18 mouse cellular contexts compared by ENCODE assay signal in the genomic region with DNA sequence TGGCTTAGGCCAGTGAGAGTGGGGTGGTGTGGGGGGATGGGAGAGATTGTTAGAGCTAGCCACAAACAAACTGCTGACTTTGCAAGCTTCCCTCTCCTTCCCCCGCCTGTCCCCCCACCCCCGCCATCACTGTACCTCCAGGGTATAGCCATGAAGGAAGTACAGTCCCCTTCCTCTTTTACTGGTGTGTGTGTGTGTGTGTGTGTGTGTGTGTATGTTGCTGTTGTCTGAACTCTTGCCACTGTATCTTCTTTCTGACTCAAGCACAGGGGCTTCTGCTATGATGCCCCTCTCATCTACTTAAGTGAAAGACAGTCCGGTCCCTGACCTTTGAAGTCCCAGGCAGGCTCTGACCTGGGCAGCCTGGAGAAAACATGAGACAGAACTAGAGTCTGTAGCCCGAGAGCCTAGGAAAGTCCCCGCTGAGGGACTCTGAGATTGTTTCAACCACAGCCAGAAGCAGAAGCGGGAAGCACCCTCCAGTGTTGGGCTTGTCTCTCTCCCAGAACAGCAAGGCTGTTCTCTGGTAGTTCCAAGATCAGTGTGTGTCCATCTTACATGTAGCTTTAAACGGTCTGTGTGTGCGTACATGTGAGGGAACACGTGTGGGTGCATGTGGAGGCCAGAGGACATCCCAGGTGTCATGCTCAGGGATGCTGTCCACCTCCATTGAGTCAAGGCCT. TPM values are rescaled to one million over a fixed set of nuclear protein-coding genes. Genes with fewer than 3 reads are reported as not detected.
DNase-seq lines count a peak whose midpoint lies in the region; ATAC-seq and TF ChIP-seq lines count a peak whose summit lies in the region.
"Had no signal": no experiment of that assay in that cellular context is flagged by ENCODE, and none has a peak within 500 bp of the region (broad histone marks: within the 10 kb centered on the region; RNA-seq: fewer than 3 reads in every experiment).

No protein-coding gene starts in this region.

- WGBS in limb, embryonic 15.5 days, result 74% methylated on average over 9 of the region's 9 CpGs
- 76% methylated on average over 9 of the region's 9 CpGs for WGBS in limb, embryonic 10.5 days

- H3K27me3 ChIP-seq in limb, embryonic 15.5 days, result peaks cover 16% of the 10 kb centered on the region
- peaks cover 20% of the 10 kb centered on the region for H3K27me3 ChIP-seq in limb, embryonic 10.5 days (ENCODE audit: low read depth, poor library complexity, severe bottlenecking)
- H3K27me3 ChIP-seq in megakaryocyte, embryonic 14.5 days (replicated peaks), result peaks cover 24% of the 10 kb centered on the region
- H3K27me3 ChIP-seq: midbrain, embryonic 15.5 days had no signal

- H3K4me3 ChIP-seq in limb, embryonic 15.5 days, result no peak overlapping the region
- no peak overlapping the region for H3K4me3 ChIP-seq in limb, embryonic 10.5 days
- H3K4me3 ChIP-seq in megakaryocyte, embryonic 14.5 days (replicated peaks), result peak overlapping the region; percentile 50
- no peak overlapping the region for H3K4me3 ChIP-seq in left cerebral cortex, adult 2 months
- H3K4me3 ChIP-seq: embryonic facial prominence, embryonic 12.5 days; forebrain, embryonic 12.5 days; midbrain, embryonic 15.5 days; neural tube, embryonic 15.5 days had no signal

- H3K4me1 ChIP-seq in limb, embryonic 15.5 days, result peaks cover 10% of the 10 kb centered on the region
- H3K4me1 ChIP-seq in limb, embryonic 10.5 days, result peaks cover 14% of the 10 kb centered on the region
- peaks cover 35% of the 10 kb centered on the region for H3K4me1 ChIP-seq in megakaryocyte, embryonic 14.5 days
- H3K4me1 ChIP-seq: embryonic facial prominence, embryonic 12.5 days had no signal

- H3K27ac ChIP-seq in limb, embryonic 15.5 days, result peak overlapping the region; percentile 17; the same call in 1 of the 2 replicates
- H3K27ac ChIP-seq in limb, embryonic 10.5 days, result no peak overlapping the region
- H3K27ac ChIP-seq in left cerebral cortex, adult 2 months, result no peak overlapping the region
- H3K27ac ChIP-seq: embryonic facial prominence, embryonic 12.5 days; forebrain, embryonic 12.5 days; kidney, postnatal 0 days; midbrain, embryonic 15.5 days; neural tube, embryonic 15.5 days had no signal

- intact Hi-C loops in left cerebral cortex, adult 2 months (cut with DNase I), result no loop called here

- H3K4me2 ChIP-seq in limb, embryonic 15.5 days, result no peak overlapping the region
- H3K4me2 ChIP-seq: embryonic facial prominence, embryonic 12.5 days; forebrain, embryonic 12.5 days; heart, embryonic 11.5 days; midbrain, embryonic 15.5 days; neural tube, embryonic 15.5 days had no signal

- ATAC-seq in limb, embryonic 15.5 days (ENCODE audit: insufficient number of reproducible peaks, low FRiP score, low TSS enrichment, low read depth), result no peak
- ATAC-seq: hindbrain, embryonic 16.5 days; midbrain, embryonic 15.5 days had no signal

- H3K9me3 ChIP-seq in limb, embryonic 15.5 days, result no peaks in the 10 kb centered on the region
- no peaks in the 10 kb centered on the region for H3K9me3 ChIP-seq in limb, embryonic 10.5 days (replicated peaks)
- no peaks in the 10 kb centered on the region; the same call in 1 of the 2 replicates for H3K9me3 ChIP-seq in megakaryocyte, embryonic 14.5 days
- H3K9me3 ChIP-seq: embryonic facial prominence, embryonic 12.5 days; forebrain, embryonic 12.5 days; midbrain, embryonic 15.5 days; neural tube, embryonic 15.5 days had no signal

- H3K9ac ChIP-seq in limb, embryonic 15.5 days, result no peak overlapping the region
- H3K9ac ChIP-seq: embryonic facial prominence, embryonic 12.5 days; forebrain, embryonic 12.5 days; midbrain, embryonic 15.5 days; neural tube, embryonic 15.5 days had no signal

- TF ChIP-seq CTCF in left cerebral cortex, adult 2 months (IDR thresholded peaks at IDR 0.05), result no peak

- no peak for DNase-seq in limb, embryonic 10.5 days (ENCODE audit: low spot score)
- peak; percentile 74 for DNase-seq in B cell, adult 2 months
- DNase-seq in brain, adult 2 months (ENCODE audit: low read depth, low spot score), result peak; percentile 48
- no peak for DNase-seq in right cerebral cortex, postnatal 25 days
- DNase-seq in left cerebral cortex, adult 2 months (ENCODE audit: extremely low spot score in 1 of 2, low spot score in 2 of 2), result no peak
- DNase-seq: adrenal gland, postnatal 36 days; cerebellum, postnatal 10 days; lung, postnatal 10 days; thymus, postnatal 4 days had no signal

- peaks cover 27% of the 10 kb centered on the region for H3K36me3 ChIP-seq in limb, embryonic 15.5 days
- peaks cover 33% of the 10 kb centered on the region for H3K36me3 ChIP-seq in limb, embryonic 10.5 days
- peaks cover 29% of the 10 kb centered on the region for H3K36me3 ChIP-seq in megakaryocyte, embryonic 14.5 days (replicated peaks; ENCODE audit: low read length)

RNA-seq across cellular contexts. Expression of gene Tlr9, which starts 7.8 kb away (rescaled TPM):
- 0.07 and 0.12 TPM in 2 replicates for polyA plus RNA-seq in limb, embryonic 15.5 days (2015; fragmentation: Nextera tagmentation; extraction: Ambion mirVana)
- polyA plus RNA-seq in limb, embryonic 10.5 days (2016; fragmentation: Nextera tagmentation; extraction: Ambion mirVana), result not detected in 2 replicates
- polyA plus RNA-seq in megakaryocyte, embryonic 14.5 days (2012; ENCODE audit: insufficient read depth, low replicate concordance), result 0.63 and 2.3 TPM in 2 replicates
- 1 to 10 TPM in 1 of 2 experiments, under 1 TPM in 1; 0.82 to 1.1 TPM for total RNA-seq in left cerebral cortex, adult 2 months (2021)
- polyA plus RNA-seq: embryonic facial prominence, embryonic 12.5 days; forebrain, embryonic 12.5 days; heart, embryonic 11.5 days; neural tube, embryonic 15.5 days had no signal

RNA-seq across cellular contexts. Expression of gene Alas1, which starts 18.3 kb away (rescaled TPM):
- 100 and 110 TPM in 2 replicates for polyA plus RNA-seq in limb, embryonic 15.5 days (2015; fragmentation: Nextera tagmentation; extraction: Ambion mirVana)
- 62.8 and 77.9 TPM in 2 replicates for polyA plus RNA-seq in limb, embryonic 10.5 days (2016; fragmentation: Nextera tagmentation; extraction: Ambion mirVana)
- 13.1 and 14.8 TPM in 2 replicates for polyA plus RNA-seq in megakaryocyte, embryonic 14.5 days (2012; ENCODE audit: insufficient read depth, low replicate concordance)
- 100 to 1,000 TPM; 138 to 140 TPM for total RNA-seq in left cerebral cortex, adult 2 months (2021)

RNA-seq across cellular contexts. Expression of gene Twf2, which starts 27.3 kb away (rescaled TPM):
- 60.0 and 68.5 TPM in 2 replicates for polyA plus RNA-seq in limb, embryonic 15.5 days (2015; fragmentation: Nextera tagmentation; extraction: Ambion mirVana)
- polyA plus RNA-seq in limb, embryonic 10.5 days (2016; fragmentation: Nextera tagmentation; extraction: Ambion mirVana), result 75.1 and 76.6 TPM in 2 replicates
- 149 TPM in 2 replicates for polyA plus RNA-seq in megakaryocyte, embryonic 14.5 days (2012; ENCODE audit: insufficient read depth, low replicate concordance)
- 10 to 100 TPM; 60.3 to 61.1 TPM for total RNA-seq in left cerebral cortex, adult 2 months (2021)

RNA-seq across cellular contexts. Expression of gene Ppm1m, which starts 30.6 kb away (rescaled TPM):
- polyA plus RNA-seq in limb, embryonic 15.5 days (2015; fragmentation: Nextera tagmentation; extraction: Ambion mirVana), result 48.6 and 52.2 TPM in 2 replicates
- polyA plus RNA-seq in limb, embryonic 10.5 days (2016; fragmentation: Nextera tagmentation; extraction: Ambion mirVana), result 53.1 and 57.5 TPM in 2 replicates
- 8.2 and 12.4 TPM in 2 replicates for polyA plus RNA-seq in megakaryocyte, embryonic 14.5 days (2012; ENCODE audit: insufficient read depth, low replicate concordance)
- total RNA-seq in left cerebral cortex, adult 2 months (2021), result 10 to 100 TPM; 22.2 to 26.4 TPM

RNA-seq across cellular contexts. Expression of gene Poc1a, which starts 50.7 kb away (rescaled TPM):
- 19.1 and 21.3 TPM in 2 replicates for polyA plus RNA-seq in limb, embryonic 15.5 days (2015; fragmentation: Nextera tagmentation; extraction: Ambion mirVana)
- polyA plus RNA-seq in limb, embryonic 10.5 days (2016; fragmentation: Nextera tagmentation; extraction: Ambion mirVana), result 42.9 and 43.9 TPM in 2 replicates
- polyA plus RNA-seq in megakaryocyte, embryonic 14.5 days (2012; ENCODE audit: insufficient read depth, low replicate concordance), result 3.5 and 6.6 TPM in 2 replicates
- 10 to 100 TPM; 18.6 to 19.6 TPM for total RNA-seq in left cerebral cortex, adult 2 months (2021)

Comparison
In these comparisons a context has a peak if more than half of its experiments do, and no peak if none do; other contexts are left out.
1. DNase-seq: peak in B cell, adult 2 months (2 of 2) and brain, adult 2 months (single experiment); none in limb, embryonic 10.5 days (single experiment), right cerebral cortex, postnatal 25 days (single experiment) and left cerebral cortex, adult 2 months (0 of 2).